Comparison of ENCODE assay signal across 8 mouse cellular contexts in genomic region chr15:31223596-31224134, GRCm38 (mm10). TPM values are rescaled to one million over a fixed set of nuclear protein-coding genes. Genes with fewer than 3 reads are reported as not detected.
DNase-seq lines count a peak whose midpoint lies in the region; ATAC-seq and TF ChIP-seq lines count a peak whose summit lies in the region.

No protein-coding gene starts in this region.

- peak overlapping the region; percentile 97 for H3K4me3 ChIP-seq in kidney, postnatal 0 days (replicated peaks; ENCODE audit: low read depth, low read length)
- peak overlapping the region; percentile 86 for H3K4me3 ChIP-seq in bone marrow macrophage, adult 2 months (ENCODE audit: insufficient read depth, low read length)
- H3K4me3 ChIP-seq in heart, postnatal 0 days (ENCODE audit: low read depth, low read length) = peak overlapping the region; percentile 90

- TF ChIP-seq EP300 in heart, postnatal 0 days (IDR thresholded peaks at IDR 0.05; ENCODE audit: low read depth) = no peak

- H3K36me3 ChIP-seq in kidney, postnatal 0 days (ENCODE audit: insufficient read depth, low read length) = no peaks in the 10 kb centered on the region
- no peaks in the 10 kb centered on the region for H3K36me3 ChIP-seq in heart, postnatal 0 days (replicated peaks; ENCODE audit: control insufficient read depth, insufficient read depth, low read length)

- no peak for DNase-seq in kidney, postnatal 0 days (ENCODE audit: low spot score)
- no peak for DNase-seq in kidney, adult 18-20 months
- no peak for DNase-seq in heart, postnatal 0 days (ENCODE audit: low spot score)
- peak; percentile 69 for DNase-seq in lung, postnatal 10 days
- no peak for DNase-seq in B cell, adult 2 months
- DNase-seq in right cerebral cortex, postnatal 14 days = no peak
- no peak for DNase-seq in gastrocnemius, adult 8-10 months (ENCODE audit: low spot score in 2 of 2)

- H3K9ac ChIP-seq in kidney, postnatal 0 days (ENCODE audit: low read depth, low read length) = peak overlapping the region; percentile 94; the same call in 1 of the 2 replicates
- H3K9ac ChIP-seq in heart, postnatal 0 days (replicated peaks; ENCODE audit: low read depth, low read length) = peak overlapping the region; percentile 92; the same call in 1 of the 2 replicates

- no peak for TF ChIP-seq POLR2A in bone marrow macrophage, adult 2 months (IDR thresholded peaks at IDR 0.05; ENCODE audit: borderline replicate concordance, low read depth, low read length)

- 0 out of 2 replicates have a peak, but pooled peaks cover 3% of the 10 kb centered on the region for H3K4me1 ChIP-seq in kidney, postnatal 0 days (replicated peaks; ENCODE audit: insufficient read depth, low read length)
- H3K4me1 ChIP-seq in bone marrow macrophage, adult 2 months (ENCODE audit: control insufficient read depth, insufficient read depth, low read length) = peaks cover 23% of the 10 kb centered on the region
- peaks cover 12% of the 10 kb centered on the region; the same call in 1 of the 2 replicates for H3K4me1 ChIP-seq in heart, postnatal 0 days (ENCODE audit: control insufficient read depth, insufficient read depth)

- H3K4me2 ChIP-seq in kidney, postnatal 0 days (ENCODE audit: low read length) = peak overlapping the region; percentile 93
- H3K4me2 ChIP-seq in heart, postnatal 0 days (ENCODE audit: low read depth, low read length) = peak overlapping the region; percentile 92

- ATAC-seq in kidney, postnatal 0 days (replicated peaks; ENCODE audit: low FRiP score, low read depth) = no peak
- ATAC-seq in heart, postnatal 0 days (ENCODE audit: insufficient read depth, low read depth) = no peak

- H3K27ac ChIP-seq in kidney, postnatal 0 days = peak overlapping the region; percentile 47
- H3K27ac ChIP-seq in bone marrow macrophage, adult 2 months (ENCODE audit: insufficient read depth, low read depth, low read length) = no peak overlapping the region
- H3K27ac ChIP-seq in heart, postnatal 0 days (ENCODE audit: low read depth) = peak overlapping the region; percentile 63

- no peaks in the 10 kb centered on the region for H3K9me3 ChIP-seq in kidney, postnatal 0 days (replicated peaks; ENCODE audit: low read length)
- no peaks in the 10 kb centered on the region for H3K9me3 ChIP-seq in heart, postnatal 0 days (replicated peaks; ENCODE audit: control insufficient read depth, low read length)

- no peak for TF ChIP-seq CTCF in kidney, postnatal 0 days (IDR thresholded peaks at IDR 0.05; ENCODE audit: low read depth)
- no peak for TF ChIP-seq CTCF in bone marrow macrophage, adult 2 months (IDR thresholded peaks at IDR 0.05; ENCODE audit: low read depth, low read length)
- no peak for TF ChIP-seq CTCF in heart, postnatal 0 days (IDR thresholded peaks at IDR 0.05; ENCODE audit: low read depth)

- no peaks in the 10 kb centered on the region for H3K27me3 ChIP-seq in kidney, postnatal 0 days (ENCODE audit: insufficient read depth, low read length)
- no peaks in the 10 kb centered on the region for H3K27me3 ChIP-seq in heart, postnatal 0 days (ENCODE audit: control insufficient read depth, insufficient read depth, low read length)

- 42% methylated on average over 15 of the region's 15 CpGs for WGBS in kidney, postnatal 0 days
- WGBS in heart, postnatal 0 days = 43% methylated on average over 15 of the region's 15 CpGs

RNA-seq across cellular contexts. Expression of gene Dap, which starts 0.4 kb away (rescaled TPM):
- polyA plus RNA-seq in kidney, postnatal 0 days (2015; fragmentation: Nextera tagmentation; extraction: Ambion mirVana) = 127 and 131 TPM in 2 replicates
- polyA plus RNA-seq in bone marrow macrophage, adult 2 months (2012; ENCODE audit: insufficient read depth, insufficient read length, missing spikeins) = 121 and 132 TPM in 2 replicates
- 36.8 and 162 TPM in 2 replicates for total RNA-seq in heart, postnatal 0 days (2014; rRNA removed; ENCODE audit: low replicate concordance)
- polyA plus RNA-seq in heart, postnatal 0 days (2015; fragmentation: Nextera tagmentation; extraction: Ambion mirVana) = 47.5 and 50.3 TPM in 2 replicates
- total RNA-seq in gastrocnemius, adult 8-10 months (2022) = 1 to 10 TPM; 4.3 to 9.4 (median 4.8) TPM
